Mouse (Mus musculus): Measurements from ENCODE around the gene Epb41l5. TPM values are rescaled to one million over a fixed set of nuclear protein-coding genes. Genes with fewer than 3 reads are reported as not detected.

Gene Epb41l5
- total RNA-seq, 4 experiments from 2014 or later = 5.4 to 7.5 (median 5.8) TPM

DNA sequence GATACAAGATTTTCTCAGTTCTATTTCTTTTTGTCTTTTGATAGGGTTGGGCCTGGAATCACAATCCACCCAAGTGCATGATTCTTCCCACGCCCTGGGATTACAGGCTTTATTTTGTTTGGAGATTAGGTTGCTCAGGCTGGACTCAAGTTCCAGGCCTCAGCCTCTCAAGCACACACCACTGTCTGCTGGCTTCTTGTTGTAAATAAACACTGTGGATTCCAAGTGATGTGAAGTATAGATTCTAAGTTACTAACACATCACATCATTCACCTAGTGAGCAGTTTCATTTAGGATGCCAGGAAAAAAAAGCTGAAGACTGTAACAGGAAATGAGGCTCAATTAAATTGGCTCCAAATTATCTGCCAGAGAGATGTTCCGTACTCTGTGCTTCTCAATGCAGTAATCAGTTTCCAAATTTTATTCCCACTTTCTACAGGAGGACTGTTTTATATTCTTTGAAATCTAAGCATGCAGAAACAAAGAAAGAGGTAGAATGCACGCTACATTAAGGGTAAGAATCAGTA lies 51.8 kb downstream of the Epb41l5 start:
- DNase-seq (ENCODE audit: low spot score) = peak; percentile 4

DNA sequence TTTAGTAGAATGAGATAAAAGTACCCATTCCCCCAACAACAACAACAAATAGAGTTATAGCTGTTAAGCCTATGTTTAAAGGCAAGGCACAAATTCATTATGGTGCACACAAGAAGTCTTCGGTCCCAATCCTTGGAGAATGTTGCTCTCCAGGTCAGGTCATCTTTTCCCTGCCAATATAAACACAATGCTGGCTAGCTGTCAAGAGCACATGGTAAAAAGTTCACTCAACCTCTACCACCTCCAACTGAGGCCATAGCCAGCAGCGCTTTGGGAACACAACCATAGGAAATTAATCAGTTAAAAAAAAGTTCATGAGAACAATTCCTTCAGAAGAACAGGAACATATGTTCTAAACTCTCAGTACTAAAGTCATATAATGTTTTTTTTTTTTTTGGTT lies 58.8 kb downstream of the Epb41l5 start:
- peak; percentile 75 for DNase-seq (ENCODE audit: low spot score)

DNA sequence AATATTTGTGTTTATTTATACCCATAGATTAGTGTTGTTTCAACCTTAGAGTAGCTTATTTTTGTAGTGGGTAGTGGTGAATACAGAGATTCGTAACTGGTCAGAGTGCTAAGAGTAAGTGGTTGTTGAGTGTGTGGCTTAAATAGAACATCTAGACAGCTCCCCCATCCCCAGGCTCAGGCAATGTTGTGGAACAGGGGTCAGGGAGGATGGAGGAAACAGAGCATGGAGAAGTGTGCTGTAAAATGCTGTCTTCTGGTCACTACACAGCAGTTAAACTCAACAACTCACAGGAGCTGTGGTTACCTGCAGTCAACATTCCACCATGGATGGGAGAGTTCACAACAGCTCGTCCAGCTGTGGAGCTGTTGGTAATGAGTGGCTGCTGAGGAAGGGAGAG lies 63.8 kb downstream of the Epb41l5 start:
- DNase-seq (ENCODE audit: low spot score) = no peak

DNA sequence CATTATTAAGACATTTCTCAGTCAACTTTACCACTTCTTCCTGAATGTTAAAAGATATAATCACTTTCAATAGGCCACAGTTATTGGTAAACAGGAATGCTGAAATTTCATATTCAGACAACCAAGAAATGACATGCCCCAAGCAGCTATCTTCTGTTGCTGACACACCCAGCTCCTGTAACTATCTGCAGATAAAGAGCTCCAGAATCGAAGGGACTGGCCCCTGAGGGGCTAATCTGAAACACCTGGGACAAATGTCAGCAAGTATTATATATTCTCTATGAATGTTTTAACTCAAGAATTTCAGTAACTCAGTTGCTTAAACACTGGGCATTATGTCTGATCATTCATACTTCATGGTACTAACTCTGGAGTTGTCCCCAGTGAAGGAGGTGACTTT lies 78.7 kb downstream of the Epb41l5 start:
- DNase-seq (ENCODE audit: low spot score) = no peak

DNA sequence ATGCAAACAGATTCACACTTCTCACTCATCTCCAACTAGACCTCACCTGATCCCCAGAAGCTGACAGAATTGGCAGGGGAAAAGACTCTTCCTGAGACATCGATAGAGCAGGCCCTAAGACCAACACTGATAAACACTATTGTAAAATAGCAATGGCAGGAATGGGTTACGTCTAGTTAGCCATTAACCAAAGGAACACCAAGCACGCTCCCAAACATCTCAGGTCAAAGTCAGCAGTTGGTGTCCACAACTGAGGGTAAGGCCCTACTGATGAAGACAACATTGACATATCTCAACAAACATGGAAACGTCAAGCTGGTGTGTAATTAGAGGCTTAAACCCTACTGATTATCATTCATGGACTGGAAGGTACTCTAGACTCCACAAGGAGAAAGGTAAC lies 83.3 kb downstream of the Epb41l5 start:
- DNase-seq (ENCODE audit: low spot score) = no peak

DNA sequence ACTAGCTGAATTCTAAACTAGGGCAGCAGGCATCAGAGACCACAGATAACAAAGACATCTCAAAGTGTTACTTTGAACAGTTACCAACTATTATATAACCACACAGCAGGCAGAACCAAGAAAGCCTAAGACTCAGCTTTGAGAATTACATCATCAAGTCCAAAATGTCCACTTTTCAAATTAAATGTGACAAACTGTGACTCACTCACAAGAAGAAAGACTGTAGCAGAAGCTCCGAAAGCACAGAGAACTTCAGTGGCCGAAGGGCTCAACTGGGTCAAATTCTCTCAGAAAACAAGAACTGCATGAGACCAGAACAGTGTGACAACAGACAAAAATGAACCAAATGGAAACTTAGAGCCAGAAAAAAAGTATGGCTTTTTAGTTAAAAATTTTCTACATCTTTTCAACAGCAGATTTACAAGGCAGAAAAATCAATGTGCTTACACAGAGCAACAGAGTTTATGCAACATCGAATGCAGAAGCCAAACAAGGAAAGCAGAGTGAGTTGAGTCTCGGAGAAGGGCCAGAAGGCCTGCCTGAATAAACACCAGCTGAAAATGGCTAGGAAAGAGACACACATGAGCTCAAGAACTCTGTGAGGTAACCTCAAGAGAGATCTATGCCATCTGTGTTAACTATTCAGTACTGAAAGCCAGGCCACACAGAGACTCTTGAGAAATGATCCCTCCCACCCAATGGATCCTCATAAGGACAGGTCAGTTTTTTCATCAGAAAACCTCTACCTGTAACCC lies 91.0 kb downstream of the Epb41l5 start:
- DNase-seq (ENCODE audit: low spot score) = peak; percentile 16

DNA sequence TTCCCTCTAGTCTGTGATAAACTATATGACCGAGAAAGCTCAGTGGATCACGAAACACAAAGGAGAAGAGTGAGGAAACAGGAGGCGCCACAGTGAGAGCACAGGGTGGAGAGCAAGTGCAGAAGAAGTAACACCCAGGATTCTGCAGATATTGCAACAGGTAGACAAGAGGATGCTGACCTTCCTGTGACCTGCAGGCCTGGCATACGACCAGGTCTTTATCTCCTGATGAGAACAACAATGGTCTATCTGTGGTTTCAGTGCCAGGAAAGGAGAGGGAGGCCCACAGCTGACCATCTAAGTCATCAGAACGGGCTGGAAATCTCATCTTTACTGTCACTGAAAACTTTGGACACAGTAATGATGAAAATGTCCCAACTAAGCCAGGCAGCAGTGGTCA lies 93.1 kb downstream of the Epb41l5 start:
- peak; percentile 48 for DNase-seq (ENCODE audit: low spot score)

DNA sequence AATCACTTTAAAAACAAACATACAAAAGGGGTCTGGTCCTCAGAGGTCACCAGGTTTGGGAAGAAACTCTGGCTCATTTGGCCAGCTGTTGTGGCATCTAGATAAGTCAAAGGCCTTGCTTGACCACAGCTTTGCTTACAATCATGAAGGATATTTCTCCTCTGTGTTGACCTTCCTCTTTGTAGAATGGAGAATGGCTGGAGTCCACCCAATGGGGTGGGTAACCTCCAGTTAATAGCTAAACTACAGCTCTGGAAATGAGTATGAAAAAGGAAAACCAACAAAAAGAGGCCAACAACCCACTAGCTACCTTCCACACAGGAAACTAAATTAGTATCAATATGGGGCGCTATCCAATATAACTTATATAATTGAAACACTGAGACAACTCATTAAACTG lies 97.1 kb downstream of the Epb41l5 start:
- DNase-seq (ENCODE audit: low spot score) = no peak

DNA sequence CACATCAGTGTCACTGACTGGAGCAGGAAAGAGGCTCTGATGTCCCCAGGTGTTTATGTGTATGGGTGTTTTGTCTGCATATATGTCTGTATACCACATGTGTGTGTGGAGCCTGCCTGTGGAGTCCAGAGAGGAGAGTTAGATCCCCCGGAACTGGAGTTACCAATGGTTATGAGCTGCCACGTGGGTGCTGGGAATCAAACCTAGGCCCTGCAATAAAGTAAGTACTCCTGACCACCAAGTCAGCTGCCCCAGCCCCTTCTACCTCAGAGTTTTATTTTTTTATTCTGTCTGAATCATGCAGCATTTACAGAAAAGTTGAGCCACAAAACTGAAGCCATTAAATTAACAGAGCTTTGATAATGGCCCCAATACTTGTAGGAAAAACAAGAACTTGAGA lies 98.7 kb downstream of the Epb41l5 start:
- DNase-seq (ENCODE audit: low spot score) = no peak

DNA sequence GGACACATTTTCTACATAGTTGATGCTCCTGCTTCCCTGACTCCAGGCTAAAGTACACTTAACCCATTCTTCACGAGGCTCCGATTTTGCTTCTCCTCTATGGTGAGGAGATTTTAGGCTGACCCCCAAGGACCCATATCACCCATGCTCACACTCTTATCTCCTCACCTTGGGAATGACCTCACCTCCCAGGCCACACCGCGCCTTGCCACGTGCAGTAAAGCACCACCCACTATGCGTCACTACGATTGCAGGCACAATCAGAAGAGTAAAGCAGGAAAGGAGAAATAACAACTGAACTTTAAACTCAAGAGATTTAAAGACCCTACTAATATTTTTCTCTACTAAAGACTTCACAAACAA lies 99.5 kb downstream of the Epb41l5 start:
- no peak for DNase-seq (ENCODE audit: low spot score)

DNA sequence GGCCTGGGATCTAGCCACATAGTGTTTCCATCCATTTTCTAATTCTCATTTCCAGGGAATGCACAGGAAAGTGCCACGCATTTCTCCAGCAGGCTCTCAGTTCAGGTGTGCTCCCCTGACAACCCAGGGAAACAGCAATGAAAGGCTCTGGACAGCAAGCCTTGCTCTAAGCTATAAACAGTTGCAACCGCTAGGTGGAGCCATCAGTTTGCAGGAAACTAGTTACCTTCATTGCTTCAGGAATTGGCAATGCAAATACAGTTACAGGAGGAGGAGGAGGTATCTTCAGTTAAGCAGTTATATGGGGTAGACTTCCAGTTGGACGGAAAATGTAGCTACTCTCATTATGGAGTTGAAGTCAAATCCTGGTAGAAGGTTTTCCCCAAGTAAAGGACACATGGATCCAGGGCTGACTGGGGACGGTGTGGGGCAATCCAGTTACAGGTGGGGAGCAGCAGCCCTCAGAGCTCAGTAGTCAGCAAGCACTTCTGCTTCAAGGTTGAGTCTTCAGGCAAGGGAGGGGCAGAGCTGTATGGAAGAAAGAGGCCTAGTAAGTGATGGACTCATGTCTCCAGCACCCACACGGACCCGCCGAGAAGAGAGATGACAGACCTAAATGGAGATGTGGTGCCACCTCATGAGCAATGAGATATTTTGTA lies 100.0 kb downstream of the Epb41l5 start:
- peak; percentile 78 for DNase-seq (ENCODE audit: low spot score)

DNA sequence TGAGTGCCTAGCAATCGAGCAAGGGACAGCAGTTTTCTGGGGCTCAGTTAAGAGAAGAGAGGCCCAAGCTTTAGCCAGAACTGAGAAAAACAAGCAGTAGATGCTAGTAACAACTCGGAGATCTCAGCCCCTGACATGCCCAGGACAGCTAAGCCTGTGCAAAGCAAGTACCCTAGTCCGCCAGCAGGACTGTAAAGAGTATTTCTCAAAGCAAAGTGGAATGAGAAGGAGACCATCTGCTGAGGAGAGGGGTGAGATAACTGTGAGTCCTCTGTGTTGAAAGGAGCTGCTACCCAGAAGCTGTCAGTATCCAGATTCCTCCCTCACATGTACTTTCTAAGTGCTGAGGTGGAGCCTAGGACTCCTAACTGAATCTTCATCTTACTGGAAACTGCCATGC lies 102.3 kb downstream of the Epb41l5 start:
- no peak for DNase-seq (ENCODE audit: low spot score)

DNA sequence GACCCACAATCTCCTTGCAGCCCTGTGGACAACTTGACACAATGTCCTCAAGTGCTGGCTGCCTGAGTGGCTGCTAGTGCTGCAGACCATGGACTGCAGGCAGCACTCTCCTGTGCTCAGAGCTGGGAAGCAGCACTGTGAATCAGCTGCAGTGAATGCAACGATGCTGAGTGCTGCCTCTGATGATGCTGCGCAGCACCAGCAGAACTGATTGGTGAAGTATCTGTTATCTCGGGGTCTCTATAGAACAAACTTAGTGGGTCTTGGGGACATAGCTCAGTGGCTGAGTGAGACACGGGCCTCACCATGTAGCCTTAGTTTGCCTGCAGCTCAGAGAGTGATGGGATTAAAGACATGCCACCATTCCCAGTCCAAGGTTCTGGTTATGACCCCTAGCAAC lies 103.1 kb downstream of the Epb41l5 start:
- DNase-seq (ENCODE audit: low spot score) = no peak

DNA sequence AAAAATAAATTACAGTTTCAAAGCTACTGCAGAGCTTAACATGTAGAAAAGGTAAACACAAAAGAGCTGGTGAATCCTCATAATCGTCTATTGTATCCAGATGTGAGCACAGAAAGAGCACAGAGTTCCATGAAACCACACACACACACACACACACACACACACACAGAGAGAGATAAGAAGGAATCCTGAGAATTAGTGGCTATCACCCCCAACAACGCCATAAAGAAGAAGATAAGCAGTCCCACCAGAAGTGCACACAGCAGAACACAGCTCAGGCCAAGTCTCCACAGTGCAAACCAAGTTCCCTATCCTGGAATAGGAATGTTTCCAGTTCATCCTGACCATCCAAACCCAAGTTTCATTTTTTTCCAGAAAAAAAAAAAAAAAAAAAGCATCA lies 103.6 kb downstream of the Epb41l5 start:
- no peak for DNase-seq (ENCODE audit: low spot score)

DNA sequence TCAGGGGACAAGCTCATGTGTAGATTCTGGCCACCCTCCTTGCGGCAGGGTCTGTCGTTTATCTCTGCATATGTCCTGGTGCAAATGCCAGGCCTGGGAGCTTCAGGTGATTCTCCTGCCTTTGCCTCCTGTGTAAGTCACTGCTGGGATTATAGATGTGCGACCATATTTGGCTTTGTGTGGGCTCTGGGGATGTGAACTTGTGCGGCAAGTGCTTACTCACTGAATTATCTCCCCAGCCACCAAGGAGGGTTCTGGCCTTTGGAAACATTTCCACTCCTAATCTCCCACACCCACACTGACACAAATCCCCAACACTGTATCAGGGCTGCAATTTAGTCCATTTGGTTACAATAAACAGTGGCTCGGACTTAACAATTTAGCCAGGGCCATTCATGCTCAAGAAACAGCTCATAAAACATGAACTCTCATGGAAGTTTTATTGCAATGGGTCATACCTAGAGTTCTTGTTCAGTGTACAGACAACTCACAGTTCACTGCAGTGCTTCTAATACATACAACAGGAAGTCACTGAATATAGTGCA lies 104.1 kb downstream of the Epb41l5 start:
- DNase-seq (ENCODE audit: low spot score) = no peak

DNA sequence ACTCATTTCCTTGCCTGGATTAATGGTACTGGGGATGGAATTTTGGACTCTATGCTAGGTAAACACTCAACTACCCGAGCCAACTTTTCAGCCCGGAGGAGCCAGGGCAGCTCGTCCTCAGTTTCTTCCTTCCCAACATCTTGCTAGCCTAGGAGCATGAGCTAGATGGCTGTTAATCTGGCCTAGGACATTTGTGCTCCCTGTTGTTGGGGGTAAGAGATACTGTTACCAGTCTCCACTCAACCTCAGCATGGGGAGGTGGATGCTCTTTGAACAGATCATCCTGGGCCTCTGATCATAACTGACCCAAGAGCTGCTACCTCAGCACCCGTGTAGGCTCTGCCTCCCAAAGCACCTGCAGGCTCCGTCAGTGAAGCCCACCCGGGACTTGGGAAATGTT lies 105.5 kb downstream of the Epb41l5 start:
- no peak for DNase-seq (ENCODE audit: low spot score)

DNA sequence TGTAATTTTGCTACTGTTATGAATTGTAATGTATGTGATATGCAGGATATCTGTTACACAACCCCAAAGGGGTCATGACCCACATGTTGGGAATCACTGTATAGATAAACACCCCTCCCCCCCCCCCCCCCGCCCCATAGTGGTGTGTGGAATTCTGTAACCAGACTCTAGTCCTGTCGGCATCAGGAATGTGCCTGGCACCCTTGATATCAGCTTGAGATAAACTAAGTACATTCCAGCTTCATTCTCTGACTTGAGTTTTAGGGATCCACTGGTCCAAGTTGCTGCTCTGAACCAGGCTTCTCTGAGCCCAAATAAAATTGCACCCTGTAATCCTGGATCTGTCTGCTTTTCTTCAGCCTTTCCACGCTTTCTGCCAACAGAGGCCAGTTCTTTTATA lies 107.2 kb downstream of the Epb41l5 start:
- no peak for DNase-seq (ENCODE audit: low spot score)

DNA sequence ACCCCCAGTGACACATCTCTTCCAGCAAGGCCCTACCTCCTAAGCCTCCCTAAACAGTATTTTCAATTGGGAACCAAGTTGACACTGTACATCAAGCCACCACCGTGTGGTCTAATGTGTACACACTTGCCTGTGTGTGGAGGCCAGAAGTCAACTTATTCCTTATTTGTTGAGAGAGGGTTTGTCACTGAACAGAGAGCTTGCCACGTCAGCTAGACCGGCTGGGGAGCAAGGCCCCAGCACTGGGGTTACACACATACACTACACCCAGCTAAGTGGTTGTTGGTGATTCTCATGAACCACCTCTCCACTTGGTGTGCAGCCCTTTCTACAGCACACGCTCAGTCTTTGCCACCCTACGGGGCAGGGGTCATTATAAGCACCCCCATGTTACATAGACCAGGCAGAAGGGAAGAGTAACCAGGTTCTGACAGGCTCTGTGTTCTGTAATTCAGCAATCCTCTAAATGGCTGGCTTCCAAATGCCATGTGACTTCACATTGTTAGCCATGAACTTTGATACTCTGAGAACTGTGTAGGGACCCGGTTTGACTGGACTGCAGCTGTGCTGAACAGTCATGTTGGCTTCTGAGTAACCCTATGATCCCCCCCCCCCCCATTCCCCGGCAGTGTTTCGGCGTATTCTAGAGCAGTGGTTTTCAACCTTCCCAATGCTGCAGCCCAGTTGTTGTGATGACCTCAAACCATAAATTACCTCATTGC lies 107.8 kb downstream of the Epb41l5 start:
- no peak for DNase-seq (ENCODE audit: low spot score)

DNA sequence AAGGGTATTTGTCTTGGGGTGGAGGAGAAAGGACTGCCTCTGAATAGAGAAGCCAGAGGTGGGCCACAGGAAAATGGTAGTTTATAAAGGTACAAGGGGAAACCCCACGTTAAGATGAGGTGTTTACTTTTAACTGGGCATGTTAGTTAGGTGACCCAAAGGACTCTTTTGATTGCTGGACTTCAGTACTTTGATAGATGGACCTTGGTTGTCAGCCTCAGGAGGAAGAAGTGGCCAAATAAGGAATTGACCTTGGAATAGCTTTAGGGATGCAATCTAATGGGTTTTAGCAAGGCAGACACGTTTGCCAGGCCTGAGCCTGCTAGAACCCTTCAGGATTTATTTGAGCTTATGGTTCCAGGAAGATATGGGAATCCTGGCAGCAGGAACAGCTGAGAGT lies 109.5 kb downstream of the Epb41l5 start:
- no peak for DNase-seq (ENCODE audit: low spot score)

DNA sequence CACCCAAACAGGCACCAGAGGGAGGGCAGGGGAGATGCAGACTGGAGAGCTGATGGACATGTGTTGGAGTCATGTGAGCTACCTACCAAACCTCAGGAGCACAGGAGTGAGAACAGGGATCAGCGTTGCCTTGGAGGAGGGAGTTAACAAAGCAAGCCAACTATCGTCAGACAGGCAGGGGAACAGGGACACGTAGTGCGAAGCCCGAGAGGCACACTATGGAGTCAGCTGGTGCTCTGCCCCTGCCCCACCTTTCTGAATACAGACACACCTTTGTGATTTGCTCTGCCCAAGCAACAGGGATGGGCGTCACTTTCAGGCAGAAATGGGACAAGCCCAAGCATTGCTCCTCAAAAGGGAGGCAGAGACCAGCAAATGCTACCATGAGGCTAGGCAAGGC lies 111.1 kb downstream of the Epb41l5 start:
- no peak for DNase-seq (ENCODE audit: low spot score)

DNA sequence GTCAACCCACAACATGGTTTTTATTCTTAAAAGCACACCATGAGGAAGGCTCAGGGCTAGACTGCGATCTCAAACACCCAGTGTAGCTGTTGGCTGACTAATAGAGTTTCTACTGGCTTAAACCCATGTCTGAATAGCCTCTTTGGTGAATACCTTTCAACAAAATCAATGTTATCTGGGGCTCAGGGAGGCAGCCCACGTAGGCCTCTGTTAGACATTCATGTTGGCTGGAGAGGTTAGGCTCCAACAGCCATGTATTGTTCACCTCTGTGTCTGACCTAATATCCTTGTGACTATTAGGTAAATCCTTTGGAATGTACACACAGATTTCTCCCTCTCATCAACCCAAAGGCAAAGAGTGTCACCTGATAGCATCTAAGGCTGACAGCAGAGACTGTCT lies 112.7 kb downstream of the Epb41l5 start:
- no peak for DNase-seq (ENCODE audit: low spot score)

DNA sequence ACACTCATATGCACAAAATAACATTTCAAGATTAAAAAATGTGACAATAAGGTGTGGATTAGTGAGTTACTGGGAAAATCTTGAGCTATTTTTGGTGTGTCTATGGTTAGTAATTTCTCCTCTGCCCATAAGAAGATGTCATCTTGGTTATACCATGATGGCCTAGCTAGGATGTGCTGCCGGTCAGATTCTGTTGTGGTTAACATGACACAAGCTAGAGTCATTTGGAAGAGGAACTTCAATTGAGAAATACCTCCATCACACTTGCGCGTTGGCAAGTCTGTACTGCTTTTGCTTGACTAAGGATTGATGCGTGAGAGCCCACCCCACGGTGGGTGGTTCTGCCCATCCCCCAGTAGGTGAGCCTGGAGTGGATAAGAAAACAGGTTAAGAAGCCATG lies 114.5 kb downstream of the Epb41l5 start:
- DNase-seq (ENCODE audit: low spot score) = no peak
